Mouse (Mus musculus): ENCODE measurements around the gene Olfr983.

DNA sequence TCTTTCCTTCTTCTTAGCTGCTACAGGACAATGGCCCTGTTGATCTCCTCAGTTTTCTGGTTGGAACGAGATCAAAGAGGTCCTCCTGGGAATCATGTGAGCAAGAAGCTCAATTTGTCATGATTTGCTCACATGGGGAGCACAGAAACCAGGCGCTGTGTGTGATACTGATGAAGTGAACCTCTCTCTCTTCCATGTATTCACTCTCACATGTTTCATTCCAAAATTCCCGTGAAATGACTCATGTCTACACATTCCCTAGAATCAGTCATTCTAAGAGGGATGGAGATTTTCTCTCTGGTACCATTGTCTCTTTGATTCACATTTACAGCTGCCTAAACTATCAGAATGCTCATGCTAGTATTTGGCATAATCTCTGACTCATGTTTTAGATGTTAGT lies 1.4 kb upstream of the Olfr983 start:
- TF ChIP-seq ZNF384 (IDR thresholded peaks at IDR 0.05; ENCODE audit: low read depth, low read length) = no peak
- no peak for TF ChIP-seq POLR2A (IDR thresholded peaks at IDR 0.05; ENCODE audit: low read depth, low read length)
- no peak for TF ChIP-seq ZC3H11A (IDR thresholded peaks at IDR 0.05; ENCODE audit: low read depth, low read length)
- no peak for TF ChIP-seq CTCF (conservative IDR thresholded peaks at IDR 0.05 in 1 of 2, IDR thresholded peaks at IDR 0.05 in 1 of 2; ENCODE audit: low read depth in 2 of 2, low read length in 2 of 2)
- no peak for TF ChIP-seq MYC (IDR thresholded peaks at IDR 0.05; ENCODE audit: low read depth, low read length)
- no peak for TF ChIP-seq EP300 (IDR thresholded peaks at IDR 0.05; ENCODE audit: low read length)
- no peak for TF ChIP-seq MAX (IDR thresholded peaks at IDR 0.05; ENCODE audit: low read length)
- no peak for TF ChIP-seq ZMIZ1 (IDR thresholded peaks at IDR 0.05; ENCODE audit: low read depth, low read length)
- no peak for TF ChIP-seq USF2 (conservative IDR thresholded peaks at IDR 0.05; ENCODE audit: low read depth, low read length)
- TF ChIP-seq CHD1 (IDR thresholded peaks at IDR 0.05; ENCODE audit: low read depth, low read length) = no peak
